Mouse (Mus musculus) MEL (cell line): Measurements from ENCODE around the gene Snrpa. TPM values are rescaled to one million over a fixed set of nuclear protein-coding genes. Genes with fewer than 3 reads are reported as not detected.
"Not testable (repeated sequence)": the region's sequence is repeated elsewhere in the genome, so short reads cannot be mapped to it uniquely, and the experiment has no call there.

Source experiments
- DNase-seq: peaks from one replicate; pipeline ENCODE4 v3.0.0; 2011; ENCODE audit warnings: low read depth, low spot score
- H3K27ac ChIP-seq: 2 replicates; pipeline ENCODE4 v1.5.1; 2012; ENCODE audit warnings: low read depth, mild to moderate bottlenecking, control low read depth, low read length, moderate library complexity; ENCODE audit not compliant: control insufficient read depth
- H3K27me3 ChIP-seq, 2 experiments: fragments of 150-350 bp in 1 of 2; sonication (generic) in 1 of 2; 2 replicates each; pipeline ENCODE4 v1.6.1; 2012; ENCODE audit warnings: low read length in 2 of 2, mild to moderate bottlenecking in 2 of 2, improper control_type of control experiment in 1 of 2, moderate library complexity in 1 of 2; ENCODE audit not compliant: insufficient read depth in 2 of 2, control insufficient read depth in 1 of 2
- H3K36me3 ChIP-seq, 2 experiments: 2 replicates each; pipeline ENCODE4 v1.6.1; 2012 to 2014; ENCODE audit warnings: low read length in 2 of 2, improper control_type of control experiment in 1 of 2, inconsistent platforms in 1 of 2, mild to moderate bottlenecking in 1 of 2; ENCODE audit not compliant: insufficient read depth in 2 of 2, control insufficient read depth in 1 of 2
- H3K4me1 ChIP-seq, 2 experiments: fragments of 150-350 bp in 1 of 2; sonication (generic) in 1 of 2; 2 replicates each; pipeline ENCODE4 v1.6.1; 2012; ENCODE audit warnings: low read length in 2 of 2, improper control_type of control experiment in 1 of 2, mild to moderate bottlenecking in 1 of 2; ENCODE audit not compliant: insufficient read depth in 2 of 2, control insufficient read depth in 1 of 2
- H3K4me3 ChIP-seq, 2 experiments: fragments of 150-350 bp in 1 of 2; sonication (generic) in 1 of 2; 2 replicates each; pipeline ENCODE4 v1.5.1; 2012; ENCODE audit warnings: low read depth in 2 of 2, low read length in 2 of 2, mild to moderate bottlenecking in 2 of 2, moderate library complexity in 2 of 2, control low read depth in 1 of 2, improper control_type of control experiment in 1 of 2; ENCODE audit not compliant: control insufficient read depth in 1 of 2, insufficient read depth in 1 of 2
- H3K79me2 ChIP-seq: 2 replicates; pipeline ENCODE4 v1.6.1; 2012; ENCODE audit warnings: mild to moderate bottlenecking, low read length, moderate library complexity; ENCODE audit not compliant: control insufficient read depth, poor library complexity, insufficient read depth
- H3K9ac ChIP-seq: 2 replicates; pipeline ENCODE4 v1.6.1; 2012; ENCODE audit warnings: low read depth, mild to moderate bottlenecking, control low read depth, low read length, moderate library complexity; ENCODE audit not compliant: control insufficient read depth, poor library complexity, severe bottlenecking
- H3K9me3 ChIP-seq: fragments of 150-350 bp; sonication (generic); replicated peaks from 2 replicates; pipeline ENCODE4 v1.6.1; 2012; ENCODE audit warnings: mild to moderate bottlenecking, low read length, improper control_type of control experiment, moderate library complexity; ENCODE audit not compliant: insufficient read depth
- BHLHE40 ChIP-seq: IDR thresholded peaks from 2 replicates; pipeline ENCODE4 v1.6.1; 2012; ENCODE audit warnings: low read depth, mild to moderate bottlenecking, inconsistent platforms, low read length, improper control_type of control experiment, borderline replicate concordance
- CHD2 ChIP-seq: IDR thresholded peaks from 2 replicates; pipeline ENCODE4 v1.6.1; 2011; ENCODE audit warnings: low read length, improper control_type of control experiment
- CTCF ChIP-seq, 3 experiments: IDR thresholded peaks in 2 of 3; conservative IDR thresholded peaks in 1 of 3; 2 replicates each; pipeline ENCODE4 v1.5.1; 2011 to 2012; ENCODE audit warnings: low read length in 3 of 3, low read depth in 2 of 3, mild to moderate bottlenecking in 2 of 3, improper control_type of control experiment in 1 of 3, inconsistent platforms in 1 of 3, mixed read lengths in 1 of 3, moderate library complexity in 1 of 3; ENCODE audit not compliant: control insufficient read depth in 1 of 3, insufficient read depth in 1 of 3, poor library complexity in 1 of 3, severe bottlenecking in 1 of 3
- ELF1 ChIP-seq: IDR thresholded peaks from 2 replicates; pipeline ENCODE4 v1.6.1; 2014; ENCODE audit warnings: low read depth, mild to moderate bottlenecking, inconsistent platforms, low read length, improper control_type of control experiment, moderate library complexity
- ETS1 ChIP-seq: IDR thresholded peaks from 2 replicates; pipeline ENCODE4 v1.6.1; 2012; ENCODE audit warnings: low read depth, mild to moderate bottlenecking, inconsistent platforms, low read length, improper control_type of control experiment, moderate library complexity
- JUND ChIP-seq: IDR thresholded peaks from 2 replicates; pipeline ENCODE4 v1.6.1; 2011; ENCODE audit warnings: low read depth, mild to moderate bottlenecking, improper control_type of control experiment, low read length
- KAT2A ChIP-seq: conservative IDR thresholded peaks from 2 replicates; pipeline ENCODE4 v1.6.1; 2012; ENCODE audit warnings: low read depth, low read length, improper control_type of control experiment, inconsistent platforms
- MAFK ChIP-seq: IDR thresholded peaks from 2 replicates; pipeline ENCODE4 v1.6.1; 2011; ENCODE audit warnings: low read depth, mild to moderate bottlenecking, low read length, improper control_type of control experiment, borderline replicate concordance
- MEF2A ChIP-seq: IDR thresholded peaks from 2 replicates; pipeline ENCODE4 v1.6.1; 2014; ENCODE audit warnings: low read depth, mild to moderate bottlenecking, inconsistent platforms, low read length, improper control_type of control experiment; ENCODE audit not compliant: poor library complexity, insufficient replicate concordance, severe bottlenecking; ENCODE audit errors: extremely low read depth
- MYC ChIP-seq: IDR thresholded peaks from 2 replicates; pipeline ENCODE4 v1.6.1; 2011; ENCODE audit warnings: low read depth, mild to moderate bottlenecking, low read length, improper control_type of control experiment, moderate library complexity
- RAD21 ChIP-seq: IDR thresholded peaks from 2 replicates; pipeline ENCODE4 v1.6.1; 2011; ENCODE audit warnings: mild to moderate bottlenecking, low read depth, low read length, improper control_type of control experiment
- RCOR1 ChIP-seq: IDR thresholded peaks from 2 replicates; pipeline ENCODE4 v1.6.1; 2012; ENCODE audit warnings: low read depth, mild to moderate bottlenecking, inconsistent platforms, low read length, improper control_type of control experiment
- SMC3 ChIP-seq: IDR thresholded peaks from 2 replicates; pipeline ENCODE4 v1.6.1; 2011; ENCODE audit warnings: low read depth, low read length, improper control_type of control experiment
- TAL1 ChIP-seq: IDR thresholded peaks from 2 replicates; pipeline ENCODE4 v1.6.1; 2012; ENCODE audit warnings: mild to moderate bottlenecking, inconsistent platforms, low read length, moderate library complexity, mixed read lengths
- TBP ChIP-seq: IDR thresholded peaks from 2 replicates; pipeline ENCODE4 v1.8.0; 2011; ENCODE audit warnings: low read depth, low read length, improper control_type of control experiment
- UBTF ChIP-seq: IDR thresholded peaks from 2 replicates; pipeline ENCODE4 v1.6.1; 2012; ENCODE audit warnings: low read depth, mild to moderate bottlenecking, inconsistent platforms, low read length, improper control_type of control experiment, moderate library complexity, borderline replicate concordance; ENCODE audit not compliant: insufficient read depth
- USF1 ChIP-seq: IDR thresholded peaks from 2 replicates; pipeline ENCODE4 v1.6.1; 2014; ENCODE audit warnings: low read depth, mild to moderate bottlenecking, inconsistent platforms, low read length, improper control_type of control experiment, moderate library complexity
- ZC3H11A ChIP-seq: IDR thresholded peaks from 2 replicates; pipeline ENCODE4 v1.6.1; 2012; ENCODE audit warnings: low read depth, mild to moderate bottlenecking, inconsistent platforms, low read length, improper control_type of control experiment
- ZKSCAN1 ChIP-seq: IDR thresholded peaks from 2 replicates; pipeline ENCODE4 v1.6.1; 2012; ENCODE audit warnings: low read depth, mild to moderate bottlenecking, inconsistent platforms, low read length, improper control_type of control experiment, moderate library complexity
- ZMIZ1 ChIP-seq: IDR thresholded peaks from 2 replicates; pipeline ENCODE4 v1.6.1; 2012; ENCODE audit warnings: low read depth, mild to moderate bottlenecking, inconsistent platforms, low read length, improper control_type of control experiment, moderate library complexity
- ZNF384 ChIP-seq: IDR thresholded peaks from 2 replicates; pipeline ENCODE4 v1.6.1; 2012; ENCODE audit warnings: low read depth, mild to moderate bottlenecking, inconsistent platforms, low read length, improper control_type of control experiment
- polyA plus RNA-seq, 2 experiments: library from polyadenylated mRNA; stranded (reverse) in 1 of 2; unstranded in 1 of 2; fragments of >175 nt in 1 of 2; fragments of >200 nt in 1 of 2; gene quantifications; 2 replicates each; pipeline versions ENCODE4 v1.2.1 to v1.2.4; 2012; ENCODE audit warnings: low replicate concordance in 2 of 2, low read depth in 1 of 2; ENCODE audit not compliant: insufficient read length in 2 of 2, insufficient read depth in 1 of 2, missing spikeins in 1 of 2
- total RNA-seq: library from RNA; depleted of rRNA; stranded (reverse); fragments of 300-350 nt; gene quantifications from 2 replicates; pipeline ENCODE4 v1.2.3, GENCODE M21; 2012

The Snrpa gene
- total and polyA plus RNA-seq, 3 experiments: 128 to 310 TPM; not detected in 1

DNA sequence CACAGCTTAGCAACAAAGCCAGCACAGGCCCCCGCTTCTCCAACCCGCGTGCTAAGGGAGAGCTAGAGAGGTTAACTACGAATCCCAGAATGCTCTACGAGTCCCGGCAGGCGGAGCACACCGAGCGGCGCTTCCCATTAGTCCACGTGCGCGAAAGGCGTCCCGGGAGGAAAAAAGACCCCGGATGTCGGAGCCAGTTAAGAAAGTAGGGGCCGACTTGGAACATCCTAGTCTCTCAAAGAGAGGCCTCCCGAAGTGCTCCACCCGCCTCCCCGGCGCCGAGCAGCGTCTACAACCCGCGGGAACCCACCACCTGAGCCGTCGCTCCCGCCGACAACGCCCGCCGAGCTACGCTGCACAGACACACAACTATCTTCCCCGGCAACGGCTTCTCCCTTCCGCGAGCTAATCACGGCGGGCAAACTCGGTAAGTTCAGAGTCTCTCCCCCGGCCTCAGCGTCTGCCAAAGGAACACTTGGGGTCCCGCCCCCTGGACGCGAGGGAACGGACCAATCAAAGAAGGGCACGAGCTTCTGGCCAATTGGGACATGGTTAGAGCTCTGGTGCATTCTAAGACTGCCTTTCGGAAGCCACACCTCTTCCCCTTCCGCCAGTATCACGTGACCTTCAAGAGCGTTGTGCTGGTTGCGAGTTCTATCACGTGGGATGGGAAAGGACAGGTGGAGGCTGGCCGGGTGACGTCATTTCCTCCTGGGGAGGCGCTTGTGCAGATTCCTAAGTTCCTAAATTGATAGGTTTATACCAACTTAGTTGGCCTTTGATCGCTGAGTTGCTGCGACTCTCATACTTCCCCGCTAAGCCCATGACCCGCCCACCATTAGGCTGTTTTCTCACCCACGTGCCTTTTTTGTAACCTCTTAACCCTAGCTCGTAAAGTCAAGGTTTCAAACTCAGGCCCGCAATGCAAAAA lies at the start of gene Snrpa, which contains the start of gene BC024978 (continued):
- TF ChIP-seq KAT2A (peak; percentile 77; the same call in 1 of the 2 replicates), UBTF (no peak), BHLHE40 (peak; percentile 85), SMC3 (no peak), MYC (peak; percentile 96)

DNA sequence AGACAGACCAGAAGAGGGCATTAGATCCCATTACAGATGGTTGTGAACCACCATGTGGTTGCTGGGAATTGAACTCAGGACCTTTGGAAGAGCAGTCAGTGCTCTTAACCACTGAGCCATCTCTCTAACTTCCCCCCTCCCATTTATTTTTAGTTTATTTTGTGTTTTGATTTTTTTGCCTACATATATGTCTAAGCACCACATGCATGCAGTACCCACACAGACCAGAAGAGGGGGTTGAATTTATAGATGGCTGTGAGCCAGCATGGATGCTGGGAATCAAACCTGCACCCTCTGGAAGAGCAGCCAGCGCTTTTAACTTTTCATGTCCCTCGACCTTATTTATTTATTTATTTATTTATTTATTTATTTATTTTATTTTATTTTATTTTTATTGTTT lies 48.0 kb upstream of the Snrpa start:
- not testable (repeated sequence) for H3K27me3 ChIP-seq, H3K79me2 ChIP-seq, H3K4me1 ChIP-seq, H3K4me3 ChIP-seq, H3K36me3 ChIP-seq, H3K27ac ChIP-seq, H3K9me3 ChIP-seq, H3K9ac ChIP-seq
- DNase-seq: peak; percentile 66
- TF ChIP-seq SMC3 (peak; percentile 24; the same call in 1 of the 2 replicates), TBP (peak; percentile 71; the same call in 1 of the 2 replicates), CTCF (IDR thresholded peaks at IDR 0.05 in 2 of 3, conservative IDR thresholded peaks at IDR 0.05 in 1 of 3; ENCODE audit: control insufficient read depth in 1 of 3, insufficient read depth in 1 of 3, low read depth in 2 of 3, low read length in 3 of 3, poor library complexity in 1 of 3, severe bottlenecking in 1 of 3) (peak; percentile 34 to 58 (median 58); a peak in 4 of 6 replicates)

DNA sequence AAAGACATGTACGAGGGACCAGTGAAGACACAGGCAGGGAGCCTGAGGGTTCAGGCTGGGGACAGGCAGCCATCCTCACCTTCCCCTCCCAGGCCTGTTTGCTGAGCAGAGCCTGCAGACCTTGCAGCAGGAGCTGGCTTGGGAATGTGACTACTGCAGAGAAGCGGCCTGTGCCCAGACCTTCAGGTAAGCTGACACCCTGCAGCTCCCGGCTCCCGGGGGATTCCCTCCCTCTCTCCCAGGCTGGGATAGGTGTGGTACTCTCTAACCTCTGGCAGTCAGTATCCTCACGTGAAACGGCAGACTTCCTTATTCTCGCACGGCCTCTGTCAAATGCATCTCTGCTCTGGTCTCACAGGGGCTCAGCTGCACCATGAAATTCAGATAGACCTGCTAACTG lies 47.1 kb upstream of the Snrpa start:
- Histone ChIP-seq H3K9ac (no peak overlapping the region), H3K4me1 (no peaks in the 10 kb centered on the region), H3K36me3 (no peaks in the 10 kb centered on the region), H3K27me3 (no peaks in the 10 kb centered on the region), H3K27ac (no peak overlapping the region)
- no peak for DNase-seq
- TF ChIP-seq RAD21 (no peak), ZMIZ1 (no peak), JUND (no peak), TBP (no peak), UBTF (no peak), CHD2 (no peak), ETS1 (no peak), MEF2A (no peak), ZC3H11A (no peak), USF1 (no peak), ELF1 (no peak), MAFK (no peak), ZKSCAN1 (no peak), TAL1 (no peak), RCOR1 (no peak), ZNF384 (no peak)
- TF ChIP-seq, all 39 proteins: peak for 0
- no peaks in the 10 kb centered on the region for H3K9me3 ChIP-seq
- H3K4me3 ChIP-seq: no peak overlapping the region
- H3K79me2 ChIP-seq: no peaks in the 10 kb centered on the region
